Mouse (Mus musculus): ENCODE measurements around the gene Tsga13. TPM values are rescaled to one million over a fixed set of nuclear protein-coding genes. Genes with fewer than 3 reads are reported as not detected.

Tsga13 gene
- total and polyA plus RNA-seq, 3 experiments, result not detected

- H3K9ac ChIP-seq (ENCODE audit: low read depth, low read length), result no peak overlapping the region
- TF ChIP-seq POLR2A (IDR thresholded peaks at IDR 0.05; ENCODE audit: insufficient read depth, low read depth, low read length) (no peak), CTCF (IDR thresholded peaks at IDR 0.05) (no peak), EP300 (IDR thresholded peaks at IDR 0.05; ENCODE audit: insufficient read depth, low read depth, low read length) (no peak)
- H3K27me3 ChIP-seq (ENCODE audit: control insufficient read depth, insufficient read depth, low read length), result no peaks in the 10 kb centered on the region
- DNase-seq, result no peak
- H3K79me2 ChIP-seq (replicated peaks; ENCODE audit: control insufficient read depth, insufficient read depth, low read length), result no peaks in the 10 kb centered on the region
- H3K4me3 ChIP-seq, result no peak overlapping the region
- intact Hi-C loops (cut with DNase I), result no loop called here
- H3K4me1 ChIP-seq (ENCODE audit: control insufficient read depth, insufficient read depth, low read length), result no peaks in the 10 kb centered on the region
- no peaks in the 10 kb centered on the region for H3K36me3 ChIP-seq (ENCODE audit: control insufficient read depth, insufficient read depth, low read length)
- 62% methylated on average over 2 of the region's 2 CpGs for WGBS
- no peak overlapping the region for H3K27ac ChIP-seq
Measured at GRCm38 (mm10) chr6:30849818-30850217, 65.6 kb downstream of the Tsga13 start.

Other genes with a start within 250 kb of the Tsga13 start
- gene Cep41, start 221.8 kb downstream of the Tsga13 start, total RNA-seq (2021), result 1 to 10 TPM; 1.3 to 1.4 TPM
- gene Cep41, start 221.8 kb downstream of the Tsga13 start, polyA plus RNA-seq (2012; rRNA removed), result 1.9 and 2.3 TPM in 2 replicates
- gene Mest, start 192.0 kb downstream of the Tsga13 start, total RNA-seq (2021), result 1 to 10 TPM; 6.2 to 8.3 TPM
- 19.5 and 28.1 TPM in 2 replicates for gene Mest, start 192.0 kb downstream of the Tsga13 start, polyA plus RNA-seq (2012; rRNA removed)
- gene Copg2, start 18.8 kb downstream of the Tsga13 start, total RNA-seq (2021), result 10 to 100 TPM; 35.0 to 37.1 TPM
- 11.8 and 25.0 TPM in 2 replicates for gene Copg2, start 18.8 kb downstream of the Tsga13 start, polyA plus RNA-seq (2012; rRNA removed)
- gene Klf14, start 43.5 kb upstream of the Tsga13 start, total RNA-seq (2021), result under 1 TPM; 0.25 to 0.26 TPM
- 0.06 and 0.12 TPM in 2 replicates for gene Klf14, start 43.5 kb upstream of the Tsga13 start, polyA plus RNA-seq (2012; rRNA removed)